Mouse (Mus musculus) right cerebral cortex, adult 2 months (tissue): ENCODE data around the gene Rmi2.
"Not testable (repeated sequence)": the region's sequence is repeated elsewhere in the genome, so short reads cannot be mapped to it uniquely, and the experiment has no call there.

Experiments
- DNase-seq, 2 experiments: peaks; one replicate each; pipeline ENCODE4 v3.0.0; 2021 to 2022; ENCODE audit warnings: low spot score in 2 of 2

Gene Rmi2

DNA sequence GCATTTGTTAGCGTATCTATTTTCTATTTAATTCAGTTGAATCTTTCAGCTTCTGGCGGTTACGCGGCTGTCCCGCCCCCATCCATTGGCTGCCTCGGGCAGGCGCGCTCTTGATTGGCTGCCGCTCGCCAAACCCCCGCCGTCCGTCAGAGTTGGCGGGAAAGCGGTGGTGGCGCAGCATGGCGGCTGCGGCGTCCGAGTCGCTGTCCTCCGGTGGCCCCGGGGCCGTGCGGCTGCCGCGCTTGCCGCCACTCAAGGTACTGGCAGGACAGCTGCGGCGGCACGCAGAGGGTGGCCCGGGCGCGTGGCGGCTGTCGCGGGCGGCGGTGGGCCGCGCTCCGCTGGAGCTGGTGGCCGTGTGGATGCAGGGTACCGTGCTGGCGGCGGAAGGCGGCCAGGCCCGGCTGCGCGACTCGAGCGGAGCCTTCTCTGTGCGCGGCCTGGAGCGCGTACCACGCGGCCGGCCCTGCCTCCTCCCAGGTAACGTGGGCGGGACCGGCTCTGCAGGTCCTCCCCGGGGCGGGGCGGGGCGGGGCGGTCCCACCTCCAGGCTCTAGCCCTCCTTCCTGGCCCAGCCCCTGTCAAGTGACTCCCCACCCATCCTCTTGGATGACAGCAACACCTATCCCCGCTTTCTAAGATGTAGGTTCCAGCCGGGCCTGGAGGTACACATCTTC is at the start of gene Rmi2:
Gene Rmi2, plus strand, starts transcription at position 149 of the 677 bp plus-strand sequence.
- peak; percentile 79 to 80 for DNase-seq

- peak; percentile 71 to 77 for DNase-seq
These were observed 49.3 kb upstream of the Rmi2 start, which contains the start of gene Socs1 for GRCm38 (mm10) chr16:10785371-10786231. Socs1 (minus strand) TSS chr16:10785536.

DNA sequence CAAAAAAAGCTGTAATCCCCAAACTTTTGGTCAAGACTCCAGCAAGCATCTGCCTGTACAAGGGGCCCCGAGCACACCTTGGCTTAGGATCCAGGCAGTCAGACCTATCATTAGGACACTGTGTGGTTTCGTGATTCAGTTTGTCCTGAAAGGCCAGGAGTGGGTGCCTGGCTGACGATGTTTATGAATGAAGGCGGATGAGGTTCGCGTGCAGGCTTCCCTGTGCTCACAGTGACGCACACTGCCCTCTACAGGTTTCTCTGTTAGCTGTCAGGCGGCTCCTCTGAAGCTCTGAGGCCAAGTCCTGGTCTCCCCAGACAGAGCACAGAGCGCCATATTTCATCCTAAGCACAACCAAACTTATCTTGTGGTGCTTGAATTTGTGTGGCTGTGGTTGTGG is 48.6 kb upstream of the Rmi2 start:
- peak; percentile 81 for DNase-seq

DNA sequence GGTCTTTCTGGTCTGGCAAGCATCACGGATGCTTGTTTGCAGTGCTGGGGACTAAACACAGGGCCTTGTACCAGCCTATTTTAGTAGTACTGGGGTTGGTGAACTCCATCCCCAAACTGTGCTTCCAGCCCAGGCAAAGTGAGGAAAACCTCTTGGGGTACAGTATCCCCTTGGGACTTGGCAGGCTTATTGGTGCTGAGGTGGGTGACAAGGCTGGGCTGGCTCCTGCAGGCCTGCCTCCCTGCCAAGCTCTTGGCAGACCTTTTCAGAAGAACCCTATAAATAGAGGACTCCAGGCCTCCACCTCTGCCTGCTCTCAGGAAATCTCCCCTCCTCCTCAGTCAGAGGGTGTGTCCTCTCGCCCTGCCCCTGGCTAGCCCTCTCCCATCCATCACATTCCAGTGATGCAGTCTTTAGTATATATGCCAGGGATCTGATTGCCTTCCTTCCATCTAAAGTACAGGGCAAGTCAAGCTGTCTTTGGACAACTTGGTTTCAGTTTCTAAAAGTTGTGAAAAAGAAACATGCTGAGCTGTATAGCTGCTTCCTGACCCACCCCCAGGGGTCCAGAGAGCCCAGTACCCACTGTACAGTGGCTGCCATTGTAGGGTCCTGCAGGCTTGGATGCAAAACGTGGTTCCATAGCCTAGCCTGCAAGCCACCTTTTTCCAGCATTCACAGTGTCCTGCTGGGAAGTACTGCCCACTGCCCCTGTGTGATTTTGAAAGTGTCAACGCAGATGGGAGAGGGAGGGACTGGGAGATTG is 47.9 kb upstream of the Rmi2 start:
- no peak for DNase-seq

- DNase-seq, result no peak
These were observed 47.3 kb upstream of the Rmi2 start for GRCm38 (mm10) chr16:10787548-10788058.

GRCm38 (mm10) chr16:10788271-10788670 is 46.6 kb upstream of the Rmi2 start, which contains the start of gene Tnp2:
Tnp2 (minus strand) TSS chr16:10788660.
- DNase-seq, result no peak

DNA sequence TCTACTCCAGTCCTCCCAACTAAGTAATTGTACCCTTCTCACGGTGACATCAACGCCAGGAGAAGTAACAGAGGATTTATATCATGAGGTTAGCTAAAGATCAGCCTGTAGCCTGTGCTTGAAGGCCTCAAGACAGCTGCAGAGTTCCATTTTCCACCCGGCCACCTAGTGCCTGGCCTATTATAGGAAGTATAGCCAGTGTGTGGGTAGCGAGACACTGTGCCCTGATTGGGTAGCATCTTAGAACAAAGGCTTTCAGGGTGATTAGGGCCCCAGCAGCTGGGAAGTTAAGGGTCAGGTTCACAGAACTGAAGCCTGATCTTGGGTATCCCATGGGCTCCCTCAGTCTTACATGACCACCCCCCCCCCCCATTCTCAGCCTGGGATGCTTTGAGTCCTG is 46.0 kb upstream of the Rmi2 start:
- no peak for DNase-seq

- no peak for DNase-seq
These were observed 44.2 kb upstream of the Rmi2 start, which contains the start of gene Prm3 for GRCm38 (mm10) chr16:10790702-10791101. Prm3 (minus strand) TSS chr16:10790914.

DNA sequence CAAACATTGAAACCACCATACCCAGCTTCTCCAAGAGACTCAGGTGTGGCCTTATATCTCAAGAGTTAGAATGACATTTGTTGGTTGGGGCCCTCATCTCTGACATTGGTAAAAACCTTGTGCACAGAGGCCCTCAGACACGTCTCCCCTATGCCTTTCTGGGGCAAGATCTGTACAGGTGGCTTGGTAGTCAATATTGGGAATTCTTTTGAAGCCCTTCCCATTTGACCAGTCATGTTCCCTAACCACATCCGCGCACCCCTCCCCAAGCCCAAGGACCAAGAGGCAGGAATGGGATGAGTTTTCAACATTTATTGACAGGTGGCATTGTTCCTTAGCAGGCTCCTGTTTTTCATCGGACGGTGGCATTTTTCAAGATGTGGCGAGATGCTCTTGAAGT is 38.8 kb upstream of the Rmi2 start, which contains the start of gene Prm2:
Gene Prm2, minus strand, starts transcription at position 101 of the 400 bp plus-strand sequence.
- DNase-seq, result no peak

DNA sequence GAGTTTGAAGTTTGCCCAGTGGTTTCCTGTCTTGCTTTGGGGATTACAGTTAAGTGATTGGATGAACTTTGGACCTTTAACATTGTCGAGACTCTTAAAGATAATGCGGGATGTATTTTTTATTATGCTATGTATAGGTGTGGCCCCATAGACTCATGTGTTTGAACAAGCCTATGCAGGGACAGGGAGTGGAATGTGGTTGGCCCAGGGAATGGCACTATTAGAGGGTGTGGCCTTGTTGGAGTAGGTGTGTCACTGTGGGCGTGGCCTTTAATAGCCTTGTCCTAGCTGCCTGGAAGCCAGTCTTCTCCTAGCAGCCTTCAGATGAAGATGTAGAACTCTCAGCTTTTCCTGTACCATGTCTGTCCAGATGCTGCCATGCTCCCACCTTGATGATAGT is 32.4 kb upstream of the Rmi2 start:
- not testable (repeated sequence) for DNase-seq

GRCm38 (mm10) chr16:10805789-10806527 is 28.9 kb upstream of the Rmi2 start, which contains the start of gene Prm1:
Prm1 (minus strand) TSS chr16:10805839.
- no peak for DNase-seq

- DNase-seq, result no peak
These were observed 24.5 kb upstream of the Rmi2 start for GRCm38 (mm10) chr16:10810376-10810775.

DNA sequence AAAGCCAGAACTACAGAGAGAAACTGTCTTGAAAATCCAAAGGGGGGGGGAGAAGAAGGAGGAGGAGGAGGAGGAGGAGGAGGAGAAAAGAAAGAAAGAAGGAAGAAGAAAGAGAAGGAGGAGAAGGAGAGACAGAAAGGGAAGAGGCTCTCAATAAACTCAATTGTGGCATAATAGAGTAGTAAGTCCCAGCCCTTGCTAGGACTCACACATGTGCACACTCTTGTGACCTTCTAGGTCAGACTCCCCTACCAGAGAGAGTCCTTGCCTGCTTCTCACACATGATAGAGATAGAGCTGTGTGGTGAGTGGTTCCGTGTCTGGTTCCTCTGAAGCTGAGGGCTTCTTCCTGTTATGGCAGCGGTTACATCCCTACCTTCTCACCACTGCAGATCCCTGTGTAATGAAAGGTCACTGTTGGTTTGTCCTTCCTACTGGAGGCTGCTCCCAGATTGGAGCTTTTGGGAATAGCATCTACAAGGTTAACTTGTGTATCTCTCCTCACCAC is 21.9 kb upstream of the Rmi2 start, which contains the start of gene Gm11172:
Gene Gm11172, plus strand, starts transcription at position 51 of the 507 bp plus-strand sequence.
- DNase-seq, result no peak

GRCm38 (mm10) chr16:10813726-10814125 is 21.1 kb upstream of the Rmi2 start:
- no peak for DNase-seq

GRCm38 (mm10) chr16:10814864-10815263 is 20.0 kb upstream of the Rmi2 start:
- no peak for DNase-seq

DNA sequence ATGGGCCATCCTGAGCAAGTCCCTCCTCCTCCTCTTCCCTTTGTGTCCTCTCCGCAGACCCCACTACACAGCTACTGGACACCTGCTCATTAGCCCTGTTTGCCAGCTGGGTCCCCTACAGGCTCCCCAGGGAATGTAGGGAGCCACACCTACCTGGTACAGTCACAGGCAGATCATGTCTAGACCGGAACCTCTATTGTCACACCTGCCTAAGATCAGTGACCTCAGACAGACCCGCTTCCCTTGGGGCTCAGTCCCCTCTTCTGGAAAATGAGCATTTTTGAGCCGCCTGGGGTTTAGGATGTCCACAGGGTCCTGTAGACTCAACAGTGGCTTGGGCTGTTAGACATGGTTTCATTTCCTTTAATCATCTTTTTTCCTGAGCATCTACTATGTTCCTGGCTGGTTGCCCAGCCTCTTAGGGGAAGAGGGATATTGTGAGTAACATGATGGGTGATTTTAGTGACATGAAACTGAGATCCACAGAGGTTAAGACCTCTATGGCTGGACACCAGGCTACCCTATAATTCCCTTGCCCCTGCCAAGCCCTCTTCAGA is 16.2 kb upstream of the Rmi2 start:
- DNase-seq, result no peak

DNA sequence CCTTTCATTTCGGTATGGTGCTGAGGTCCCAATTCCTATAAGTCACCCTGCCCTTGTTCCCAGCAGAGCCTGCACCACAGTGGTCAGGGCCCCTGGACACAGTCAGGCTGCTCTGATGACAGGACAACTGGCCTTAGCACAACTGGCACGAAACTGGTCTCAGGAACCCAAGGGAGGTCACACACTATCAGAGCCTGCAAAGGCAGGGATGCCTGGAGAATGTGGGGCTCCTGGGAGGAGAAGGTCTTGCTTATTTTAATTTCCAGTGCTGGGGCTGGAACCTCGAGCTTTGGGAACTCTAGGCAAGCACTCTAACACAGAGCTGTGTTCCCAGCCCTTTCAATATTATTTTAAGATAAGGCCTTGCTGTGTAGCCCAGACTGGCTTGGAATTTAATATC is 14.9 kb upstream of the Rmi2 start:
- no peak for DNase-seq

DNA sequence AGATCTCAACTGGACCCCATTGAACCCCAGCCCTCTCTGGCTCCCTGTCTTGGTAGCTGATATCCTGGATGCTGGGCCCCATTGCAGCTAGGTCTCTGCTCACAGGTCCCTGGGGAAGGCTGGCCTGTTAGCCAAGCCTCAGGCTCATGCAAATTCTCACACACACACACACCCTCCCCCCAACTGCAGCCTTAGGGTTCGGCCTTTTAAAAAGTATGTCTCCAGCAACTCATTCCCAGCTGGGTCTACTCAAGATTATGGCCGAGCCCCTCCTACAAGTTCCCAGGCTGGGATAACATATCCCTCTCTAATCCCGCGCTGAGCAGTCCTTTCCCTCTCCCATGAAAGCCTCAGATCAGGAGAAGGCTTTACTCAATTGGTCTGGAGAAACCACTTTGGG is 13.5 kb upstream of the Rmi2 start:
- no peak for DNase-seq

DNA sequence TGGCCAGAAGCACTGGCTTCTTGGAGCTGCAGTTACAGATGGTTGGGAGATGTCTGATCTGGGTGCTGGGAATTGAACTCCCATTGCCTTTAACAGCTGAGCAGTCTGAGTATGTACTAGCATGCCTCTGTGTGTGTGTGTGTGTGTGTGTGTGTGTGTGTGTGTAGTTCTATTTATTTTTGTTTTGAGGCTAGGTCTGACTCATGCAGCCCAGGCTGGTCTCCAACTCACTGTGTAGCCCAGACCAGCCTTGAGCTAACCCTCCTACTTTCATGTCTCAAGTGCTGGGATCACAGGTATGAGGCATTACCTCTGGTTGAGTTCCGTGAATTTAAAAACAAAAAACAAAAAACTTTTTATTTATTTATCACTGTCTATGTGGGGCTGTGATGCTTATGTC is 10.3 kb upstream of the Rmi2 start:
- peak; percentile 10 to 17 for DNase-seq

GRCm38 (mm10) chr16:10825840-10826239 is 9.0 kb upstream of the Rmi2 start:
- DNase-seq, result no peak
